Comparison of ENCODE assay signal across 8 mouse cellular contexts in the genomic region with DNA sequence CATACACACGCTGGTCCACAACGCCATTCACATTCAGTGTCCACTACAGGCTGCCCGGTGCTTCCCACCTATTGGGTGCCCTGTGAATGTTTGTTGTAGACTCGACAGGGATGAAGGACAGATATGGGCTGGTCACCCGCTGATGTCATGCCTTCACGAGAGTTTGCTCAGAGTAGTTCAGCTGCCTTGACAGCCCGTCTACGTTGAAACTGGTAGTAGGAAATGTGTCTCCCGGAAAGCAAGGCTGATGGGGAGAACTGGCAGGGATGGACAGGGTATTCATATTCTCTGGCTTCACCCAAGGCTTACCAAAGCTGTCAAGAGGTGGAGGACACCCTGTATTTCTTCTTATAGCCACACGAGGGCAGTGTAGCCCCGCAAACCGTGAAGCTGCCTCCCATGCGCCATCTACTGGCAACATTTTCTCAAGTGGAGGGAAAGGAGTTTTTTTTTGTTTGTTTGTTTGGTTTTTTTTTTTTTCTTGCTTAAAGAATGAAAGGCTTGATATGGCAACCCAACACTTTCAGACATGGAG. TPM values are rescaled to one million over a fixed set of nuclear protein-coding genes. Genes with fewer than 3 reads are reported as not detected.
DNase-seq lines count a peak whose midpoint lies in the region; ATAC-seq lines count a peak whose summit lies in the region.

No protein-coding gene starts in this region.

- peak; percentile 88 for DNase-seq in A20 (ENCODE audit: low read depth, low spot score)
- DNase-seq in adrenal gland, adult 8-10 months, result peak; percentile 55
- DNase-seq in embryo, embryonic 9.5 days (ENCODE audit: extremely low spot score), result peak; percentile 78
- DNase-seq in heart, adult 8-10 months (ENCODE audit: low spot score), result peak; percentile 87
- DNase-seq in naive thymus-derived CD4-positive, alpha-beta T cell, adult 2 months (ENCODE audit: low read depth), result peak; percentile 97
- DNase-seq in splenic B cell, adult 2 months (ENCODE audit: low read depth, low spot score), result peak; percentile 95

- no peaks in the 10 kb centered on the region for H3K9me3 ChIP-seq in kidney, embryonic 15.5 days (replicated peaks)
- H3K9me3 ChIP-seq in liver, embryonic 12.5 days (replicated peaks), result no peaks in the 10 kb centered on the region

- ATAC-seq in kidney, embryonic 15.5 days (replicated peaks; ENCODE audit: low FRiP score), result no peak
- peak; percentile 43; the same call in 1 of the 2 replicates for ATAC-seq in liver, embryonic 12.5 days

- no peak overlapping the region for H3K4me3 ChIP-seq in kidney, embryonic 15.5 days (replicated peaks)
- no peak overlapping the region for H3K4me3 ChIP-seq in liver, embryonic 12.5 days

- WGBS in kidney, embryonic 15.5 days, result 19% methylated on average over 13 of the region's 13 CpGs
- 10% methylated on average over 13 of the region's 13 CpGs for WGBS in liver, embryonic 12.5 days (ENCODE audit: insufficient replicate concordance)

- peaks cover 38% of the 10 kb centered on the region for H3K4me1 ChIP-seq in kidney, embryonic 15.5 days
- peaks cover 36% of the 10 kb centered on the region for H3K4me1 ChIP-seq in liver, embryonic 12.5 days

- H3K36me3 ChIP-seq in kidney, embryonic 15.5 days, result no peaks in the 10 kb centered on the region
- H3K36me3 ChIP-seq in liver, embryonic 12.5 days, result no peaks in the 10 kb centered on the region
- H3K36me3 ChIP-seq in splenic B cell, adult 2 months (ENCODE audit: control insufficient read depth, insufficient read depth, low read length, poor library complexity, severe bottlenecking), result no peaks in the 10 kb centered on the region

- H3K27me3 ChIP-seq in kidney, embryonic 15.5 days, result no peaks in the 10 kb centered on the region
- H3K27me3 ChIP-seq in liver, embryonic 12.5 days (replicated peaks), result no peaks in the 10 kb centered on the region
- no peaks in the 10 kb centered on the region for H3K27me3 ChIP-seq in splenic B cell, adult 2 months (ENCODE audit: control insufficient read depth, insufficient read depth, low read length, poor library complexity, severe bottlenecking)

- H3K4me2 ChIP-seq in kidney, embryonic 15.5 days, result peak overlapping the region; percentile 33; the same call in 1 of the 2 replicates
- H3K4me2 ChIP-seq in liver, embryonic 12.5 days, result peak overlapping the region; percentile 52

- H3K9ac ChIP-seq in kidney, embryonic 15.5 days, result no peak overlapping the region
- no peak overlapping the region for H3K9ac ChIP-seq in liver, embryonic 12.5 days

- no peak overlapping the region for H3K27ac ChIP-seq in kidney, embryonic 15.5 days
- H3K27ac ChIP-seq in liver, embryonic 12.5 days, result no peak overlapping the region

RNA-seq across cellular contexts. Expression of a gene that starts 23.7 kb away (rescaled TPM):
- total RNA-seq in adrenal gland, adult 8-10 months (2022), result 100 to 1,000 TPM; 442 to 837 (median 596) TPM
- total RNA-seq in heart, adult 8-10 months (2022), result 100 to 1,000 TPM; 230 to 269 (median 248) TPM
- 502 and 516 TPM in 2 replicates for polyA plus RNA-seq in kidney, embryonic 15.5 days (2015; fragmentation: Nextera tagmentation; extraction: Ambion mirVana)
- polyA plus RNA-seq in liver, embryonic 12.5 days (2016; fragmentation: Nextera tagmentation; extraction: Ambion mirVana), result 199 and 201 TPM in 2 replicates

RNA-seq across cellular contexts. Expression of a gene that starts 41.1 kb away (rescaled TPM):
- 10 to 100 TPM; 20.2 to 54.8 (median 28.3) TPM for total RNA-seq in adrenal gland, adult 8-10 months (2022)
- total RNA-seq in heart, adult 8-10 months (2022), result 1 to 10 TPM; 3.2 to 5.2 (median 4.4) TPM
- 9.5 and 11.1 TPM in 2 replicates for polyA plus RNA-seq in kidney, embryonic 15.5 days (2015; fragmentation: Nextera tagmentation; extraction: Ambion mirVana)
- polyA plus RNA-seq in liver, embryonic 12.5 days (2016; fragmentation: Nextera tagmentation; extraction: Ambion mirVana), result 2.3 and 2.6 TPM in 2 replicates

RNA-seq across cellular contexts. Expression of a gene that starts 46.1 kb away (rescaled TPM):
- 10 to 100 TPM; 16.5 to 29.3 (median 24.4) TPM for total RNA-seq in adrenal gland, adult 8-10 months (2022)
- 10 to 100 TPM; 13.2 to 17.9 (median 15.8) TPM for total RNA-seq in heart, adult 8-10 months (2022)
- polyA plus RNA-seq in kidney, embryonic 15.5 days (2015; fragmentation: Nextera tagmentation; extraction: Ambion mirVana), result 31.7 and 32.4 TPM in 2 replicates
- 7.4 and 8.6 TPM in 2 replicates for polyA plus RNA-seq in liver, embryonic 12.5 days (2016; fragmentation: Nextera tagmentation; extraction: Ambion mirVana)

RNA-seq across cellular contexts. Expression of a gene that starts 58.1 kb away (rescaled TPM):
- 1 to 10 TPM; 5.2 to 8.1 (median 7.1) TPM for total RNA-seq in adrenal gland, adult 8-10 months (2022)
- 1 to 10 TPM; 3.0 to 3.4 (median 3.3) TPM for total RNA-seq in heart, adult 8-10 months (2022)
- polyA plus RNA-seq in kidney, embryonic 15.5 days (2015; fragmentation: Nextera tagmentation; extraction: Ambion mirVana), result 15.6 and 17.3 TPM in 2 replicates
- polyA plus RNA-seq in liver, embryonic 12.5 days (2016; fragmentation: Nextera tagmentation; extraction: Ambion mirVana), result 7.9 TPM in 2 replicates
